Mouse (Mus musculus): Measurements from ENCODE around the gene Gbf1. TPM values are rescaled to one million over a fixed set of nuclear protein-coding genes. Genes with fewer than 3 reads are reported as not detected.

The Gbf1 gene
- total and polyA plus RNA-seq, 2 experiments: 25.7 to 58.1 TPM

- no peaks in the 10 kb centered on the region for H3K79me2 ChIP-seq (ENCODE audit: control insufficient read depth, insufficient read depth, low read length)
- no peak for DNase-seq (ENCODE audit: extremely low read depth, low read depth, low spot score)
- H3K27ac ChIP-seq (replicated peaks; ENCODE audit: insufficient read depth, low read depth, low read length): no peak overlapping the region
- 59% methylated on average over 12 of the region's 12 CpGs for WGBS
- H3K9ac ChIP-seq (ENCODE audit: low read depth, low read length): no peak overlapping the region
- no peaks in the 10 kb centered on the region for H3K4me1 ChIP-seq (ENCODE audit: control insufficient read depth, insufficient read depth, low read length)
- no peaks in the 10 kb centered on the region for H3K36me3 ChIP-seq (ENCODE audit: control insufficient read depth, insufficient read depth, low read length)
- TF ChIP-seq POLR2A (IDR thresholded peaks at IDR 0.05; ENCODE audit: extremely low read depth, insufficient read depth, low read length) (no peak), CTCF (IDR thresholded peaks at IDR 0.05; ENCODE audit: low read depth, low read length) (no peak)
- H3K4me3 ChIP-seq (ENCODE audit: insufficient read depth, low read depth, low read length): no peak overlapping the region
- peaks cover 40% of the 10 kb centered on the region for H3K27me3 ChIP-seq (ENCODE audit: control insufficient read depth, insufficient read depth, low read length)
Observed at GRCm38 (mm10) chr19:46315752-46316610, 163.7 kb downstream of the Gbf1 start.

GRCm38 (mm10) chr19:46316846-46317545 lies 164.7 kb downstream of the Gbf1 start:
- Histone ChIP-seq H3K27ac (replicated peaks; ENCODE audit: insufficient read depth, low read depth, low read length) (no peak overlapping the region), H3K36me3 (ENCODE audit: control insufficient read depth, insufficient read depth, low read length) (no peaks in the 10 kb centered on the region), H3K27me3 (ENCODE audit: control insufficient read depth, insufficient read depth, low read length) (peaks cover 41% of the 10 kb centered on the region), H3K4me1 (ENCODE audit: control insufficient read depth, insufficient read depth, low read length) (no peaks in the 10 kb centered on the region), H3K79me2 (ENCODE audit: control insufficient read depth, insufficient read depth, low read length) (no peaks in the 10 kb centered on the region), H3K9ac (ENCODE audit: low read depth, low read length) (no peak overlapping the region), H3K4me3 (ENCODE audit: insufficient read depth, low read depth, low read length) (no peak overlapping the region)
- 34% methylated on average over 15 of the region's 15 CpGs for WGBS
- TF ChIP-seq POLR2A (IDR thresholded peaks at IDR 0.05; ENCODE audit: extremely low read depth, insufficient read depth, low read length): no peak
- no peak for TF ChIP-seq CTCF (IDR thresholded peaks at IDR 0.05; ENCODE audit: low read depth, low read length)
- no peak for DNase-seq (ENCODE audit: extremely low read depth, low read depth, low spot score)

DNA sequence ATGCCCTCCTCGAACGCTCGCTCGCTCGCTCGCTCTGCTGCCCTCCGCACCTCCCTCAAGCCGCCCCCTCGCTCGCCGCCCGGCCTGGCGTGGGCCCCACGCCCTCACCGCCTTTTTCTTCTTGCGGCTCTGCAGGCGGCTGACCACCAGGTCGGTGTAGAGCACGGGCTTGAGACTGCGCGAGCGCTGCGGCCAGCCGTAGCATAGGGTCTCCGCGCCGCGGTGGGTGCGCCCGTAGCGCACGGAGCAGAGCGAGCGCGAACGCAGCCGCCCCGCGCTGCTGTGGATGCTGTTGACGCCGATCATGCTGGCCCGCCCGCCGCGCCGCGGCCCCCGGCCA lies 165.2 kb downstream of the Gbf1 start:
- DNase-seq (ENCODE audit: extremely low read depth, low read depth, low spot score): no peak
- H3K79me2 ChIP-seq (ENCODE audit: control insufficient read depth, insufficient read depth, low read length): no peaks in the 10 kb centered on the region
- H3K27ac ChIP-seq (replicated peaks; ENCODE audit: insufficient read depth, low read depth, low read length): no peak overlapping the region
- 6% methylated on average over 48 of the region's 48 CpGs for WGBS
- H3K36me3 ChIP-seq (ENCODE audit: control insufficient read depth, insufficient read depth, low read length): no peaks in the 10 kb centered on the region
- H3K9ac ChIP-seq (ENCODE audit: low read depth, low read length): no peak overlapping the region
- no peak overlapping the region for H3K4me3 ChIP-seq (ENCODE audit: insufficient read depth, low read depth, low read length)
- no peak for TF ChIP-seq POLR2A (IDR thresholded peaks at IDR 0.05; ENCODE audit: extremely low read depth, insufficient read depth, low read length)
- no peak for TF ChIP-seq CTCF (IDR thresholded peaks at IDR 0.05; ENCODE audit: low read depth, low read length)
- H3K27me3 ChIP-seq (ENCODE audit: control insufficient read depth, insufficient read depth, low read length): peaks cover 44% of the 10 kb centered on the region
- no peaks in the 10 kb centered on the region for H3K4me1 ChIP-seq (ENCODE audit: control insufficient read depth, insufficient read depth, low read length)

- no peak overlapping the region for H3K27ac ChIP-seq (replicated peaks; ENCODE audit: insufficient read depth, low read depth, low read length)
- DNase-seq (ENCODE audit: extremely low read depth, low read depth, low spot score): no peak
- TF ChIP-seq CTCF (IDR thresholded peaks at IDR 0.05; ENCODE audit: low read depth, low read length): no peak
- TF ChIP-seq POLR2A (IDR thresholded peaks at IDR 0.05; ENCODE audit: extremely low read depth, insufficient read depth, low read length): no peak
- 4% methylated on average over 36 of the region's 42 CpGs for WGBS
- no peaks in the 10 kb centered on the region for H3K36me3 ChIP-seq (ENCODE audit: control insufficient read depth, insufficient read depth, low read length)
- no peaks in the 10 kb centered on the region for H3K79me2 ChIP-seq (ENCODE audit: control insufficient read depth, insufficient read depth, low read length)
- H3K4me3 ChIP-seq (ENCODE audit: insufficient read depth, low read depth, low read length): no peak overlapping the region
- peaks cover 44% of the 10 kb centered on the region for H3K27me3 ChIP-seq (ENCODE audit: control insufficient read depth, insufficient read depth, low read length)
- H3K4me1 ChIP-seq (ENCODE audit: control insufficient read depth, insufficient read depth, low read length): no peaks in the 10 kb centered on the region
- H3K9ac ChIP-seq (ENCODE audit: low read depth, low read length): no peak overlapping the region
Observed at GRCm38 (mm10) chr19:46318031-46318471, 165.7 kb downstream of the Gbf1 start.

DNA sequence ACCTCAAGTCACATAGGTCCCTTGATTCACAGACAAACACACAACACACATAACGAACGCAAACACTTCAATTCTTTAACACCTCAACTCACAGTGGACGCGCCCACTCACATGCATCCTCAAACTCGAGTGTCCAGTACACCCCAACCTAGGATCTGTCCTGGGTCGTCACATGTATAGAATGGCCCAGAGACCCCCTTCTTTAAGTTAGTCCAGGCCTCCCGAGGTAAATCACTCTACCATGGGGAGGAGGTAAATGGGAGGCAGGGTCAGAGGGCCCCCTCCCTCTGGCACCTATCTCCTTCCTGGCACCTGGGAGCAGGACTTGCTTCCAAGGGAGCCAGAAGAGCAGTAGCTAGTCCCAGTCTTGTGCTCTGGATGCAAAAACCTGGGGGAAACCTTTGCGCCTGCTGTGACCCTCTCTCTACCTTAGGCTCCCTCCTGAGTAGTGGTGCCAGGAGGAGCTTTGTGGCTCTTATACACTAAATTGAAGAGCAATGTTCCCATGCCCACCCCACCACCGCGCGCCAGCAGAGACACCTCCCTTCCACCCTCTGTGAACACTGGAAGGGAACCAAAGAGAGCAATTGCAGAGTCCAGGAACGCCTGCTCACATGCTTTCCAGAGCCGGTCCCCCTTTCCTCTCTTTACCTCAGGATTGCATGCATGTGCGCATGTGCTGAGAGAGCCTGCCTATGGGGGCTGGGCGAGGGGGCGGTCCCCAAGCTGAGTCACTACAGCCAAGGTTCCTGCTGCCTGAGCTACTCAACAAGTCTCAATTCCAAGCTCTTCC lies 166.5 kb downstream of the Gbf1 start:
- H3K27me3 ChIP-seq (ENCODE audit: control insufficient read depth, insufficient read depth, low read length): peaks cover 44% of the 10 kb centered on the region
- H3K9ac ChIP-seq (ENCODE audit: low read depth, low read length): no peak overlapping the region
- no peaks in the 10 kb centered on the region for H3K36me3 ChIP-seq (ENCODE audit: control insufficient read depth, insufficient read depth, low read length)
- H3K4me1 ChIP-seq (ENCODE audit: control insufficient read depth, insufficient read depth, low read length): no peaks in the 10 kb centered on the region
- WGBS: 13% methylated on average over 16 of the region's 16 CpGs
- H3K4me3 ChIP-seq (ENCODE audit: insufficient read depth, low read depth, low read length): no peak overlapping the region
- no peak for TF ChIP-seq CTCF (IDR thresholded peaks at IDR 0.05; ENCODE audit: low read depth, low read length)
- no peak for TF ChIP-seq POLR2A (IDR thresholded peaks at IDR 0.05; ENCODE audit: extremely low read depth, insufficient read depth, low read length)
- no peak overlapping the region for H3K27ac ChIP-seq (replicated peaks; ENCODE audit: insufficient read depth, low read depth, low read length)
- DNase-seq (ENCODE audit: extremely low read depth, low read depth, low spot score): no peak
- H3K79me2 ChIP-seq (ENCODE audit: control insufficient read depth, insufficient read depth, low read length): no peaks in the 10 kb centered on the region

Measured in liver, adult 2 months (tissue).